Mouse (Mus musculus) left cerebral cortex, adult 18-20 months (tissue): ENCODE measurements at regions not wholly inside any gene's neighbourhood (a gene's known extent, or its start where the extent isn't known, plus 50 kb on each side); places are given as distances from the start of the nearest gene placed in this dataset.

Experiments used
- DNase-seq, 2 experiments: peaks; one replicate each; pipeline ENCODE4 v3.0.0; 2021 to 2022; ENCODE audit warnings: low spot score in 2 of 2, mixed read lengths in 1 of 2

DNA sequence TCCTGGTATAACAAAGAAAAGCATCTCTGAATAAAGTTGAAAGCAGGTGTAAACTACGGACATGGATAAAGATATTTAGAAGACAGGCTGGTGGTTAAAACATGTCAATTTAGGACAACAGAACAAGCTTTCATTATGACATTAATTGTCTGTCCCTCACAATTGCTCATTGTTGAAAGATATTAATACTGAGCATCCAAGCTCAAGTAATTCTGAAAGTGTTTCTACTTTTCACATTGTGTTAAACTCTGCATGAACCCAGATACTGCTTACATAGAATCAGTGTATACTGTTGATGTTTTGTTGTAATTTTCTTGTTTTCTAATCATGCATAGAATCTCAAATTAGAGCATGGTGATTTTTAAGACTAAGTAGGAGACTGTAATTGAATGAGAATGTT lies 614.7 kb upstream of the Lingo2 start:
- DNase-seq = no peak

DNA sequence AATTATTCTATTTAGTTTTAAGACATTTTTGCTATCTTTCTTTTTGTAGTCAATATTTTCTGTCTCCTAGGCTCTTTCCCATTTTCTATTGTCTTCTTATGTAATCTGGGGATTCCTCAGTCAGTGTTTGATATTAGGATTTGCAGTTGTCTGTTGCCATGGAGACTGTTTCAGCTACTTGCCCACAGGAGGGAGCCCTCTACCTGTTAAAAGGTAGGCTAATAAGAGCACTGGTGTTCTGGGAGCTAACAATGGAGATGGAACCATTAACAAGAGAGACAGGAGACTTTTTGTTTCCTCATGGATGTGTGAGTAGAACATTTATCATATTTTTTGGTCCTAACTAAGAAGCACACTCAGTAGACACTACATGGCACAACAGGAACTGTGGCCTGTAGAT lies 608.7 kb upstream of the Lingo2 start:
- peak in 1 of 2 experiments; percentile 4 for DNase-seq

DNA sequence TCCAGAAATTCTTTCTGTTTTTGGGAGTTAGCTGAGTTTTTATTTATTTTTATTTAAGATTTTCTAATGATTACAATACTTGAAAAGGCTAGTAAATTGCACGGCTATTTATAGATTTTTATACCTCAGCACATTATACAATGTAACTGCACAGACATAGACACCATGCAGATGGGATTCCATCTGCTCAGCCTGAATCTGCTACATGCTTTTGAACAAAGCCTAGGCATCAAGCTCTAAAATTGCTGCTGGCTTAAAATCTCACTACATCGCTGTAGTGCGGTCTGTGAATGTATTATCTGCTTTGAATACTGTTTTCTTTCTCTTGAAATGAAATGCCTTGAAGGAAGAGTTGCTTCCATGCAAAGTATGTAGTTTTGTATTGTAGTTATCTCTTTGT lies 594.5 kb upstream of the Lingo2 start:
- DNase-seq = peak; percentile 10 to 31

DNA sequence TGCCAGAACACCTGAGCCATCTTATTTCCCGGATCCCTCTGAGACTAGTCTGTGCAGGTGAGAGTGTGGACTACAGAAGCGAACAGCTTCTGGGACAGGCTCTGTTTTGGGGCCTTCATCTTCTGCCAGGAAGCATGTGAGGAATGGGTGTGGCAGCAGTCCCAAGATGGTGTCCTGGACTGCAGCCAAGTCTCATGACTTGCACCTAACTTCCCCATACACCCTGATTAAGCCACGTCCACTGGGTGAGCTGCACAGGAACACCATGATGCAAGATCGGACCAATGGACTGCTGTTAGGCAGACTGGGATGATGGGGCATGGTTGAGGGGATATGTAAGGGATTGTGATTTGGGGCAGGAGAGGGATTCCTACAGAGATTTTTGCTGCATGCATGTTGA lies 556.2 kb upstream of the Lingo2 start:
- no peak for DNase-seq
